Mouse (Mus musculus) kidney, adult 8-10 months (tissue): ENCODE measurements around the gene Olfr1450.
"Not testable (repeated sequence)": the region's sequence is repeated elsewhere in the genome, so short reads cannot be mapped to it uniquely, and the experiment has no call there.

Experiments used
- DNase-seq, 2 experiments: peaks; one replicate each; pipeline ENCODE4 v3.0.0; 2022

Gene Olfr1450

DNA sequence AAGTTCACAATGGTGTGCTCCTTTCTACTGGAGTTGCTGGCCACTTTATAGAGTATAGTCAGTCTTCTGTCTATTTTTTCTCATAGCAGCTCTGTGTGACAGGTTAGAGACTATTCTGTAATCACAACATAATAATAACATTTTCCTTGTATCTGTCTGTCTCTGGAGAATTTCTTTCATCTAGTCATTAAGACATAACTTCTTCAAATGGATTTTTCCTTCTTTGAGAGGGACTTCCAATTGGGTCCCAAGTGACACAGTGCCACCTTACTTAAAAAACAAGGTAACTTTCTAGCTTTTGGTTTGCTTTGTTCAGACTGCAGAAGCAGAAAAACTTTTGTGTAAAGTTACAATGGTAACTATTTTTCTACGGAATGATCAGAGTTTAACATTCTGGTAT is at the start of gene Olfr1450:
Gene Olfr1450 (plus strand): TSS at position 301 of the 400 bp plus-strand sequence.
- no peak for DNase-seq

DNA sequence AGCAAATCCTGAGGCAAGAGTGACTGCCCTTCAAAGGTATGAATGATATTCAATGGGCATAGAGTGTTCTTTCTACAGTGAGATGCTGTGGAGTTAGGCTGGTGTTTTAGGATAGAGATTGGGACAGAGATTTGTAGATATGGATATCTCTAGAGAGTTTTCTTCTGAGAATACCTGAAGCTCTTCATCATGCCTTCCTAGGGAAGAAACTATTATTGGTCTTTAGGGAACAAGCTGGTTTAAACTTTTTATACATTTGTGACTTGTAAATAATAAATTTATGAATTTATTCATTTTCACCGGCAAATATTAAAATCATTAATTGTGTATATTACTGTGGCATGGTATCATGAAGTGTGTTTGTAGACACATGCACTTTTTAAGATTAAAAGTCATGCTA is 46.4 kb upstream of the Olfr1450 start, which contains the start of gene Olfr1447:
Gene Olfr1447 (minus strand): TSS at position 101 of the 400 bp plus-strand sequence.
- no peak for DNase-seq

DNA sequence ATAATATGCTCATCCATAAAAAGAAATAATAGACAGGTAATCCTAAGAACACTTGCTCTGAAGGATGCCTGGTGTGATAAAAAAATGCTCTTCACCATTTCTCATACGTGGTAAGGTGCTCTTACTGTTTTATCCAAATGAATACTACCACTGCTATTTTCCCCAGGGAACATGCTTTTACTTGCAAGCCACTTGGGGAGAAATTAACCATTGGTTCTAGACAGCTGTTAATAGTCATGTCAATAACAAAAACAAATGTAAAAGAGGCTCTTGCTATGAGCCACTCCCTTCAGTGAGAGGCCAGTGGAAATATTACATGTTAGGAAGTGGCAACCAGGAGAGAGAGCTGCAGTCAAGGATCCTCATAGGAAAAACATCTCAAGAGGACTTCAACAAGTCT is 25.7 kb upstream of the Olfr1450 start, which contains the start of gene Olfr1448:
Gene Olfr1448 (minus strand): TSS at position 101 of the 400 bp plus-strand sequence.
- DNase-seq = no peak

GRCm38 (mm10) chr19:12930540-12930939 is 19.5 kb upstream of the Olfr1450 start, which contains the start of gene Olfr1449:
Olfr1449 (plus strand) TSS chr19:12930840.
- no peak for DNase-seq

DNA sequence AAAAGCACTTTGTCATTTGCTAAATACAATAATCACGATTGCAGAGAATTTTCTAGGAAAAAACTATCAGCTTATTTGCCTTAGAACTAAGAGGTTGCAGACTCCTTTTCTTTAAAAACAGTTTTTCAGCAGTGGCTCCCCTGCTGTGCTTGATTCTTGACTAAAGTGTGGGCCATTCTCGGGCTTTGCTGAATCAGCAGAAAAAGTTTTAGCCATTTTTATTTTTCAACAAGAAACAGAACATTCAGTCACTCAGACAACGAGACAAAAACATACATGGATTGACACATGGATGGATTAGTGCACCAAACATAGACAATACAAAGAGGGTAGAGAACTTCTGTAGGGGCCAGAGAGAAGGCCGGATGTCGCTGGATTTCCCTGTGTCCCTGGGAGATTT is 20.0 kb downstream of the Olfr1450 start:
- DNase-seq = not testable (repeated sequence)

DNA sequence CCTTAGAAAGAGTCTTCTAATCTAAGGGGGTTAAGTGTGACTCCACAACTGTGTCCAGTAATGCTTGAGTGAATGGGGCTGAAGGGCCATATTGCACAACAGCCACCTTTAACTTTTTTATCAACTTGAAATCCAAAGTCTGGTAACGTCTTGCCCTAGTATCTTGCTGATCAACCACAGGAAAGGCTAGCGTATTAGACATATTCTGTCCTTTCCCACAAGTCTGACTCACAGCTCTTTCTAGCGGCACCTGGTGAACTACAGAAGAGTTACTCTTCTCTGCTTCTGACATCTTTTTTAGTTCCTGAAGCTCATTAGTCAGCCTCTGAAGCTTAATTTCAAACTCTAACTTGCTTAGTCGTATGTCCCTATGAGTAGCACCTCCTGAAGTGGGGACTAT is 42.3 kb downstream of the Olfr1450 start:
- not testable (repeated sequence) for DNase-seq

- no peak for DNase-seq
These were observed 44.7 kb downstream of the Olfr1450 start, which contains the start of gene Olfr1451 for GRCm38 (mm10) chr19:12994714-12995113. Olfr1451 (plus strand) TSS chr19:12995014.
